Mouse (Mus musculus) liver, embryonic 11.5 days (tissue): ENCODE measurements at regions not wholly inside any gene's neighbourhood (a gene's known extent, or its start where the extent isn't known, plus 50 kb on each side); places are given as distances from the start of the nearest gene placed in this dataset.

ENCODE experiments used
- ATAC-seq: fragments of 200-750 bp; cut with Nextera tagmentation; replicated peaks from 2 replicates; pipeline ENCODE4 v1.8.0; 2017; ENCODE audit warnings: moderate number of reproducible peaks, mild to moderate bottlenecking, moderate TSS enrichment, moderate library complexity; ENCODE audit not compliant: low FRiP score
- DNase-seq: peaks from one replicate; pipeline ENCODE4 v3.0.0-alpha.2; 2017; ENCODE audit warnings: low spot score
- H3K27ac ChIP-seq: fragments of 300-500 bp; sonication (generic); 2 replicates; pipeline ENCODE4 v1.5.1; 2014; ENCODE audit warnings: mild to moderate bottlenecking, low read depth, low read length, control low read depth
- H3K27me3 ChIP-seq: fragments of 300-500 bp; sonication (generic); replicated peaks from 2 replicates; pipeline ENCODE4 v1.6.1; 2014; ENCODE audit warnings: low read length, mixed read lengths; ENCODE audit not compliant: control insufficient read depth, insufficient read depth
- H3K36me3 ChIP-seq: fragments of 300-500 bp; sonication (generic); 2 replicates; pipeline ENCODE4 v1.6.1; 2014; ENCODE audit warnings: mild to moderate bottlenecking, low read length, moderate library complexity, mixed read lengths; ENCODE audit not compliant: control insufficient read depth, insufficient read depth
- H3K4me1 ChIP-seq: fragments of 300-500 bp; sonication (generic); replicated peaks from 2 replicates; pipeline ENCODE4 v1.6.1; 2014; ENCODE audit warnings: low read length, mixed read lengths; ENCODE audit not compliant: control insufficient read depth, insufficient read depth
- H3K4me2 ChIP-seq: fragments of 300-500 bp; sonication (generic); 2 replicates; pipeline ENCODE4 v1.6.1; 2014; ENCODE audit warnings: mild to moderate bottlenecking, control low read depth, moderate library complexity
- H3K4me3 ChIP-seq: fragments of 300-500 bp; sonication (generic); 2 replicates; pipeline ENCODE4 v1.5.1; 2014; ENCODE audit warnings: low read depth, low read length, control low read depth
- H3K9ac ChIP-seq: fragments of 300-500 bp; sonication (generic); 2 replicates; pipeline ENCODE4 v1.6.1; 2014; ENCODE audit warnings: low read depth, low read length, control low read depth
- H3K9me3 ChIP-seq: fragments of 300-500 bp; sonication (generic); 2 replicates; pipeline ENCODE4 v1.6.1; 2016; ENCODE audit warnings: low read length, inconsistent platforms, mixed read lengths; ENCODE audit not compliant: control insufficient read depth
- WGBS: fragments of 180-500 bp; shearing (Covaris S2); extraction: QIAGEN DNeasy Blood & Tissue Kit; methylation state at CpG from one replicate; pipeline ENCODE4 v1.1.7; 2014; 5-methylcytosine and 5-hydroxymethylcytosine counted together

GRCm38 (mm10) chr5:73890942-73891341 is 177.3 kb downstream of the Usp46 start:
- 88% methylated on average over 4 of the region's 4 CpGs for WGBS

GRCm38 (mm10) chr5:73891606-73892005 is 176.6 kb downstream of the Usp46 start:
- no peak for DNase-seq

More at GRCm38 (mm10) chr5:73890942-73891341, 177.3 kb downstream of the Usp46 start:
- no peak overlapping the region for H3K27ac ChIP-seq
- no peak for DNase-seq
- no peaks in the 10 kb centered on the region for H3K27me3 ChIP-seq
- no peak overlapping the region for H3K4me2 ChIP-seq
- no peaks in the 10 kb centered on the region for H3K36me3 ChIP-seq
- no peak overlapping the region for H3K9ac ChIP-seq
- no peak for ATAC-seq
- H3K4me1 ChIP-seq = no peaks in the 10 kb centered on the region
- no peaks in the 10 kb centered on the region for H3K9me3 ChIP-seq
- no peak overlapping the region for H3K4me3 ChIP-seq

GRCm38 (mm10) chr5:73892440-73893225 is 175.6 kb downstream of the Usp46 start:
- H3K4me2 ChIP-seq = no peak overlapping the region
- no peaks in the 10 kb centered on the region for H3K4me1 ChIP-seq
- WGBS = 44% methylated on average over 4 of the region's 4 CpGs
- no peak overlapping the region for H3K9ac ChIP-seq
- DNase-seq = no peak
- no peak overlapping the region for H3K4me3 ChIP-seq
- H3K36me3 ChIP-seq = no peaks in the 10 kb centered on the region
- H3K9me3 ChIP-seq = no peaks in the 10 kb centered on the region
- no peaks in the 10 kb centered on the region for H3K27me3 ChIP-seq
- H3K27ac ChIP-seq = no peak overlapping the region
- no peak for ATAC-seq

More at GRCm38 (mm10) chr5:73891606-73892005, 176.6 kb downstream of the Usp46 start:
- no peaks in the 10 kb centered on the region for H3K27me3 ChIP-seq
- H3K9me3 ChIP-seq = no peaks in the 10 kb centered on the region
- no peaks in the 10 kb centered on the region for H3K4me1 ChIP-seq
- H3K4me2 ChIP-seq = no peak overlapping the region
- no peak overlapping the region for H3K9ac ChIP-seq
- whole genome bisulfite sequencing = 77% methylated on average over 11 of the region's 11 CpGs
- no peak for ATAC-seq
- no peak overlapping the region for H3K27ac ChIP-seq
- H3K4me3 ChIP-seq = no peak overlapping the region
- H3K36me3 ChIP-seq = no peaks in the 10 kb centered on the region

- Histone ChIP-seq H3K4me3 (no peak overlapping the region), H3K4me1 (no peaks in the 10 kb centered on the region), H3K9me3 (no peaks in the 10 kb centered on the region), H3K9ac (no peak overlapping the region), H3K27me3 (no peaks in the 10 kb centered on the region), H3K4me2 (no peak overlapping the region), H3K36me3 (no peaks in the 10 kb centered on the region), H3K27ac (no peak overlapping the region)
- ATAC-seq = no peak
- DNase-seq = no peak
- WGBS = 80% methylated on average over 5 of the region's 5 CpGs
These were observed 173.0 kb downstream of the Usp46 start for GRCm38 (mm10) chr5:73895186-73895585.

- H3K36me3 ChIP-seq = no peaks in the 10 kb centered on the region
- no peak overlapping the region for H3K9ac ChIP-seq
- WGBS = 86% methylated on average over 1 of the region's 1 CpGs
- H3K4me3 ChIP-seq = no peak overlapping the region
- no peak overlapping the region for H3K4me2 ChIP-seq
- H3K4me1 ChIP-seq = no peaks in the 10 kb centered on the region
- H3K27ac ChIP-seq = no peak overlapping the region
- H3K27me3 ChIP-seq = no peaks in the 10 kb centered on the region
- DNase-seq = no peak
- ATAC-seq = no peak
- no peaks in the 10 kb centered on the region for H3K9me3 ChIP-seq
These were observed 171.4 kb downstream of the Usp46 start for GRCm38 (mm10) chr5:73896785-73897184.

GRCm38 (mm10) chr5:73901651-73902050 is 166.6 kb downstream of the Usp46 start:
- Histone ChIP-seq H3K9me3 (no peaks in the 10 kb centered on the region), H3K4me3 (no peak overlapping the region), H3K27ac (no peak overlapping the region), H3K9ac (no peak overlapping the region), H3K4me1 (no peaks in the 10 kb centered on the region), H3K36me3 (no peaks in the 10 kb centered on the region), H3K4me2 (no peak overlapping the region), H3K27me3 (no peaks in the 10 kb centered on the region)
- DNase-seq = no peak
- WGBS = 84% methylated on average over 1 of the region's 1 CpGs
- no peak for ATAC-seq

GRCm38 (mm10) chr5:73902470-73903218 is 165.6 kb downstream of the Usp46 start:
- DNase-seq = no peak

GRCm38 (mm10) chr5:73903219-73903570 is 165.0 kb downstream of the Usp46 start:
- no peak for DNase-seq
- Histone ChIP-seq H3K9me3 (no peaks in the 10 kb centered on the region), H3K36me3 (no peaks in the 10 kb centered on the region), H3K4me1 (no peaks in the 10 kb centered on the region), H3K4me3 (no peak overlapping the region), H3K4me2 (no peak overlapping the region), H3K9ac (no peak overlapping the region), H3K27me3 (no peaks in the 10 kb centered on the region), H3K27ac (no peak overlapping the region)
- 73% methylated on average over 8 of the region's 8 CpGs for WGBS
- ATAC-seq = no peak

More at GRCm38 (mm10) chr5:73902470-73903218, 165.6 kb downstream of the Usp46 start:
- no peaks in the 10 kb centered on the region for H3K4me1 ChIP-seq
- 42% methylated on average over 7 of the region's 7 CpGs for WGBS
- no peak overlapping the region for H3K4me3 ChIP-seq
- no peak for ATAC-seq
- H3K9me3 ChIP-seq = no peaks in the 10 kb centered on the region
- H3K36me3 ChIP-seq = no peaks in the 10 kb centered on the region
- no peaks in the 10 kb centered on the region for H3K27me3 ChIP-seq
- H3K4me2 ChIP-seq = no peak overlapping the region
- H3K27ac ChIP-seq = no peak overlapping the region
- H3K9ac ChIP-seq = no peak overlapping the region
